Mouse (Mus musculus) megakaryocyte, embryonic 14.5 days (primary cell): ENCODE data around the gene Olfr311.

Experiments
- FLI1 ChIP-seq: IDR thresholded peaks from 2 replicates; pipeline ENCODE4 v1.6.1; 2012; ENCODE audit warnings: low read length, inconsistent platforms, mixed read lengths
- GATA1 ChIP-seq: IDR thresholded peaks from 3 replicates; pipeline ENCODE4 v1.6.1; 2012; ENCODE audit warnings: mixed read lengths, low read length, inconsistent platforms, borderline replicate concordance

GRCm38 (mm10) chr11:58867039-58867953 is 28.2 kb downstream of the Olfr311 start, which contains the start of gene 2810021J22Rik:
- TF ChIP-seq GATA1 = no peak
- peak; percentile 94; the same call in 1 of the 2 replicates for TF ChIP-seq FLI1
